Mouse (Mus musculus) liver, embryonic 16.5 days (tissue): ENCODE data around the gene Armc8. TPM values are rescaled to one million over a fixed set of nuclear protein-coding genes. Genes with fewer than 3 reads are reported as not detected.

ENCODE experiments used
- ATAC-seq: fragments of 200-750 bp; cut with Nextera tagmentation; 2 replicates; pipeline ENCODE4 v1.8.0; 2017; ENCODE audit warnings: low read depth, mild to moderate bottlenecking, moderate number of reproducible peaks, moderate library complexity
- H3K27ac ChIP-seq: fragments of 300-500 bp; sonication (generic); 2 replicates; pipeline ENCODE4 v1.5.1; 2014; ENCODE audit warnings: mild to moderate bottlenecking, low read length
- H3K27me3 ChIP-seq: fragments of 300-500 bp; sonication (generic); 2 replicates; pipeline ENCODE4 v1.6.1; 2014; ENCODE audit warnings: low read depth, low read length, mixed read lengths; ENCODE audit not compliant: control insufficient read depth, insufficient read depth
- H3K36me3 ChIP-seq: fragments of 300-500 bp; sonication (generic); 2 replicates; pipeline ENCODE4 v1.6.1; 2014; ENCODE audit warnings: mild to moderate bottlenecking; ENCODE audit not compliant: control insufficient read depth, insufficient read depth
- H3K4me1 ChIP-seq: fragments of 300-500 bp; sonication (generic); 2 replicates; pipeline ENCODE4 v1.6.1; 2014; ENCODE audit warnings: low read depth, low read length, mixed read lengths; ENCODE audit not compliant: control insufficient read depth
- H3K4me2 ChIP-seq: fragments of 300-500 bp; sonication (generic); 2 replicates; pipeline ENCODE4 v1.6.1; 2014; ENCODE audit warnings: low read depth, low read length, mixed read lengths
- H3K4me3 ChIP-seq: fragments of 300-500 bp; sonication (generic); 2 replicates; pipeline ENCODE4 v1.5.1; 2014; ENCODE audit warnings: low read depth, mild to moderate bottlenecking, low read length
- H3K9ac ChIP-seq: fragments of 300-500 bp; sonication (generic); 2 replicates; pipeline ENCODE4 v1.6.1; 2014; ENCODE audit warnings: low read depth, low read length
- H3K9me3 ChIP-seq: fragments of 300-500 bp; sonication (generic); replicated peaks from 2 replicates; pipeline ENCODE4 v1.6.1; 2016; ENCODE audit warnings: low read length; ENCODE audit not compliant: control insufficient read depth
- WGBS: fragments of 180-500 bp; shearing (Covaris S2); extraction: QIAGEN DNeasy Blood & Tissue Kit; methylation state at CpG from one replicate; pipeline ENCODE4 v1.1.7; 2014; ENCODE audit not compliant: insufficient replicate concordance; 5-methylcytosine and 5-hydroxymethylcytosine counted together
- polyA plus RNA-seq: library from polyadenylated mRNA; unstranded; fragments of >200 nt; fragmentation: Nextera tagmentation; extraction: Ambion mirVana; gene quantifications from 2 replicates; pipeline ENCODE4 v1.2.1, GENCODE M21; 2015

Armc8 gene
- polyA plus RNA-seq, 1 experiment from 2014 or later = 8.3 TPM

- WGBS = 73% methylated on average over 8 of the region's 8 CpGs
- no peaks in the 10 kb centered on the region for H3K9me3 ChIP-seq
- H3K9ac ChIP-seq = no peak overlapping the region
- no peaks in the 10 kb centered on the region for H3K27me3 ChIP-seq
- H3K4me1 ChIP-seq = peaks cover 12% of the 10 kb centered on the region
- ATAC-seq = no peak
- no peak overlapping the region for H3K27ac ChIP-seq
- H3K4me3 ChIP-seq = no peak overlapping the region
- H3K36me3 ChIP-seq = no peaks in the 10 kb centered on the region
- H3K4me2 ChIP-seq = no peak overlapping the region
Observed at GRCm38 (mm10) chr9:99487126-99487695, 81.5 kb downstream of the Armc8 start.

DNA sequence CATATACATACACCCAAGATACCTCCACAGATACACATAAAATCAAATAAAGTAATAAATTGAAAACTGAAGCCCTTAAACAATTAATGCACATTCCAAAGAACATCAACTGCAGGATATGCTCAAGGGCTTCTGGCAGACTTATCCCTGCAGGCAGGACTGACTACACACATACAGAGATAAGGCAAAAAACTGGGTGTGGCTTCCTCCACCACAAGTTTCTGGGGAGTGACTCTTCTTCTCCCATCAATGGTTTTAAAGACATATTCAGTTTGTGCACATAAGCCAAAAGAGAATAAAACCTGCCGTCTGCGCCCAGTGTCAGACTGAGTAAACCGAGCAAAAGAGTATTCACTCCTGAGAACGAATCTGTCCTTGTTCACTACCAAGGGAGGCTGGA, 83.6 kb downstream of the Armc8 start:
- no peak overlapping the region for H3K27ac ChIP-seq
- peak; percentile 83 for ATAC-seq
- no peak overlapping the region for H3K4me2 ChIP-seq
- H3K4me1 ChIP-seq = peaks cover 12% of the 10 kb centered on the region
- no peaks in the 10 kb centered on the region for H3K36me3 ChIP-seq
- no peak overlapping the region for H3K4me3 ChIP-seq
- WGBS = 36% methylated on average over 4 of the region's 4 CpGs
- H3K9ac ChIP-seq = no peak overlapping the region
- no peaks in the 10 kb centered on the region for H3K27me3 ChIP-seq
- no peaks in the 10 kb centered on the region for H3K9me3 ChIP-seq

DNA sequence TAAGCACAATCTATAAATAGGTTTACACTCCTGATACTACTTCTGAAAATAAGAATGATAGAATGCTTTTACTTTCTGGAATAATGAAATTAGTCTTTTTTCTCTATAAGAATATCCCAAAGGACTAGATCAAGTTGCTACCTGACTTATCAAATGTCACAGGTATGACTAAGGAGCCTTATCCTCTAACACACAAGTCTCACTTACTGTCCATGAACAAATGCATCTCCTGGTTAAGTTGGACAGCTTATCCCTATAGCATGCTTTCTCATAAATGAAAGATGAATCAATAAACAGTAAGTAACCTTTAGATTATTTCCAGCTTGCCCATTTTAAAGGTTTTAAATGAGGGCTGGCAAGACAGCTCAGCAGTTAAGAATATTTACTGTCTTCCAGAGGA, 84.1 kb downstream of the Armc8 start:
- ATAC-seq = no peak
- H3K4me1 ChIP-seq = peaks cover 13% of the 10 kb centered on the region
- no peaks in the 10 kb centered on the region for H3K27me3 ChIP-seq
- H3K9me3 ChIP-seq = no peaks in the 10 kb centered on the region
- H3K36me3 ChIP-seq = no peaks in the 10 kb centered on the region
- H3K9ac ChIP-seq = no peak overlapping the region
- no peak overlapping the region for H3K27ac ChIP-seq
- H3K4me2 ChIP-seq = no peak overlapping the region
- no peak overlapping the region for H3K4me3 ChIP-seq

GRCm38 (mm10) chr9:99483191-99483590, 85.5 kb downstream of the Armc8 start:
- H3K4me2 ChIP-seq = no peak overlapping the region
- H3K36me3 ChIP-seq = no peaks in the 10 kb centered on the region
- H3K4me1 ChIP-seq = peaks cover 16% of the 10 kb centered on the region
- H3K27me3 ChIP-seq = no peaks in the 10 kb centered on the region
- H3K27ac ChIP-seq = no peak overlapping the region
- H3K4me3 ChIP-seq = no peak overlapping the region
- no peak overlapping the region for H3K9ac ChIP-seq
- 82% methylated on average over 4 of the region's 4 CpGs for WGBS
- no peak for ATAC-seq
- H3K9me3 ChIP-seq = no peaks in the 10 kb centered on the region

GRCm38 (mm10) chr9:99480764-99481163, 87.9 kb downstream of the Armc8 start:
- H3K36me3 ChIP-seq = no peaks in the 10 kb centered on the region
- H3K4me3 ChIP-seq = no peak overlapping the region
- H3K9ac ChIP-seq = no peak overlapping the region
- no peak for ATAC-seq
- H3K4me1 ChIP-seq = peaks cover 16% of the 10 kb centered on the region
- H3K9me3 ChIP-seq = no peaks in the 10 kb centered on the region
- no peak overlapping the region for H3K27ac ChIP-seq
- 92% methylated on average over 4 of the region's 4 CpGs for WGBS
- H3K4me2 ChIP-seq = no peak overlapping the region
- no peaks in the 10 kb centered on the region for H3K27me3 ChIP-seq

- 43% methylated on average over 9 of the region's 9 CpGs for WGBS
- H3K4me3 ChIP-seq = no peak overlapping the region
Observed at GRCm38 (mm10) chr9:99479181-99479711, 89.5 kb downstream of the Armc8 start.

GRCm38 (mm10) chr9:99471334-99471733, 97.4 kb downstream of the Armc8 start:
- H3K4me3 ChIP-seq = no peak overlapping the region
- H3K9me3 ChIP-seq = no peaks in the 10 kb centered on the region
- no peak for ATAC-seq
- H3K9ac ChIP-seq = no peak overlapping the region
- H3K4me1 ChIP-seq = peaks cover 6% of the 10 kb centered on the region; the same call in 1 of the 2 replicates
- H3K36me3 ChIP-seq = no peaks in the 10 kb centered on the region
- H3K27ac ChIP-seq = no peak overlapping the region
- H3K4me2 ChIP-seq = no peak overlapping the region
- no peaks in the 10 kb centered on the region for H3K27me3 ChIP-seq
- 57% methylated on average over 7 of the region's 7 CpGs for WGBS

More at GRCm38 (mm10) chr9:99479181-99479711, 89.5 kb downstream of the Armc8 start:
- no peak for ATAC-seq
- no peaks in the 10 kb centered on the region for H3K27me3 ChIP-seq
- no peak overlapping the region for H3K27ac ChIP-seq
- H3K9ac ChIP-seq = no peak overlapping the region
- no peak overlapping the region for H3K4me2 ChIP-seq
- H3K4me1 ChIP-seq = peaks cover 3% of the 10 kb centered on the region
- no peaks in the 10 kb centered on the region for H3K9me3 ChIP-seq
- H3K36me3 ChIP-seq = no peaks in the 10 kb centered on the region

DNA sequence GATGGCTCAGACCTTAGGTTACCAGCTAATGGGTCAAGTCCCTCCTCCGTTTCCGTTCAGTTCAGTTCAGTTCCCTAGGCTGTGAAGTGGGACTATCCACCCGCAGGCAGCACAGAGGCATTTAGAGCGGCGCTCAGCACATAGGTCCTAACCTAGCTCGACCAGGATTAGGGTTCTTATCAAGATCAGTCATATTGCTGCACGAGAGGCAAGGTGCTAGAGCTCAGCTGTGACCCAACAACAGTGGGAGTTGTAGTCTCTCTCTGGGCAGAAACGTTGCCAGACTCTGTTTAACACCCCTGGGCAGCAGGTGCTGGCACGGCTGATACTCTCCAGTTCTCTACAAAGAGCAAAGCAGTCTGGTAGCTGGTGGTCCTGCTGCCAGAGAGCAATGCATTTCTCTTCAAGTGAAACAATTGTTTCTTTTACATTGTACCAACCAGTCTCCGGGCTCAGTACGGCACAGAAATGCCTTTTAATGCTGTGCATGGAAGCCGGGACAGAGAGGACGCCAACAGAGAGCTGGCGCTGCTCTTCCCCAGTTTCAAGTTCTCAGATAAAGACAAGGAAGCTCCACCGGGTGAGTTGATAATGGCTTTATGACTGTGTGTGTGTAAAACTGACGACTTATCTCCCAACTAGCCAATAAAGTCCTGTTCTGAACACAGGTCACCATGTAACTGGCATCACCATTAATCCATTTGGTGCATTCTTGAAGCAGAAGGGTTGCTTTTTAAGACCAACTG, 98.2 kb downstream of the Armc8 start:
- Histone ChIP-seq H3K4me2 (peak overlapping the region; percentile 40), H3K4me3 (no peak overlapping the region), H3K27me3 (no peaks in the 10 kb centered on the region), H3K36me3 (no peaks in the 10 kb centered on the region), H3K27ac (no peak overlapping the region), H3K9me3 (no peaks in the 10 kb centered on the region), H3K4me1 (peaks cover 6% of the 10 kb centered on the region; the same call in 1 of the 2 replicates), H3K9ac (no peak overlapping the region)
- 26% methylated on average over 16 of the region's 16 CpGs for WGBS
- peak; percentile 58 for ATAC-seq

GRCm38 (mm10) chr9:99469681-99470273, 98.9 kb downstream of the Armc8 start:
- 40% methylated on average over 8 of the region's 8 CpGs for WGBS
- no peaks in the 10 kb centered on the region for H3K36me3 ChIP-seq
- H3K27ac ChIP-seq = no peak overlapping the region
- H3K4me1 ChIP-seq = peaks cover 6% of the 10 kb centered on the region; the same call in 1 of the 2 replicates
- H3K27me3 ChIP-seq = no peaks in the 10 kb centered on the region
- no peaks in the 10 kb centered on the region for H3K9me3 ChIP-seq
- H3K9ac ChIP-seq = no peak overlapping the region
- ATAC-seq = no peak
- H3K4me2 ChIP-seq = peak overlapping the region; percentile 40
- H3K4me3 ChIP-seq = no peak overlapping the region
